Mouse (Mus musculus) CD4-positive, CD25-positive, alpha-beta regulatory T cell, adult 2 months (primary cell): ENCODE results near the gene Hspa12b.

Source experiments
- DNase-seq: peaks from one replicate; pipeline ENCODE4 v3.0.0-alpha.2; 2012; ENCODE audit warnings: low read depth, low spot score

The Hspa12b gene

GRCm38 (mm10) chr2:131179246-131179886 is 52.3 kb downstream of the Hspa12b start:
- DNase-seq: peak; percentile 67

GRCm38 (mm10) chr2:131179990-131180587 is 53.0 kb downstream of the Hspa12b start, which contains the start of gene Cenpb:
Gene Cenpb (minus strand): TSS chr2:131180067.
- peak; percentile 82 for DNase-seq

- DNase-seq: no peak
Measured at GRCm38 (mm10) chr2:131186343-131186742, 59.3 kb downstream of the Hspa12b start.

- peak; percentile 90 for DNase-seq
Measured at GRCm38 (mm10) chr2:131186771-131187601, 59.9 kb downstream of the Hspa12b start, which contains the start of the genes Cdc25b and Spef1. Gene Cdc25b (plus strand): TSS chr2:131186949. Gene Spef1 (minus strand): TSS chr2:131187282.

GRCm38 (mm10) chr2:131187602-131187922 is 60.5 kb downstream of the Hspa12b start:
- no peak for DNase-seq

GRCm38 (mm10) chr2:131188311-131188710 is 61.2 kb downstream of the Hspa12b start:
- peak; percentile 68 for DNase-seq

- DNase-seq: peak; percentile 56
Measured at GRCm38 (mm10) chr2:131189521-131190309, 62.6 kb downstream of the Hspa12b start.

- peak; percentile 28 for DNase-seq
Measured at GRCm38 (mm10) chr2:131190344-131191004, 63.4 kb downstream of the Hspa12b start.

- peak; percentile 50 for DNase-seq
Measured at GRCm38 (mm10) chr2:131191005-131191390, 63.9 kb downstream of the Hspa12b start.
